Mouse (Mus musculus): ENCODE measurements around the gene Celsr2. TPM values are rescaled to one million over a fixed set of nuclear protein-coding genes. Genes with fewer than 3 reads are reported as not detected.

The Celsr2 gene
- polyA plus RNA-seq, 1 experiment from 2014 or later = 4.9 TPM

GRCm38 (mm10) chr3:108436380-108436714, 21.0 kb upstream of the Celsr2 start:
- Histone ChIP-seq H3K4me1 (ENCODE audit: control insufficient read depth, insufficient read depth, low read length) (no peaks in the 10 kb centered on the region), H3K9ac (ENCODE audit: low read length) (no peak overlapping the region), H3K27ac (replicated peaks; ENCODE audit: low read depth, low read length) (no peak overlapping the region), H3K36me3 (ENCODE audit: control insufficient read depth, insufficient read depth, low read length) (peaks cover 18% of the 10 kb centered on the region), H3K27me3 (ENCODE audit: control insufficient read depth, insufficient read depth, low read length) (no peaks in the 10 kb centered on the region), H3K9me3 (ENCODE audit: control insufficient read depth, low read length) (no peaks in the 10 kb centered on the region), H3K4me2 (ENCODE audit: low read depth, severe bottlenecking) (no peak overlapping the region), H3K4me3 (ENCODE audit: low read depth, low read length) (no peak overlapping the region)
- DNase-seq (ENCODE audit: low spot score) (no peak), ATAC-seq (ENCODE audit: insufficient number of reproducible peaks, low FRiP score, low TSS enrichment, low read depth) (no peak)
- WGBS = 90% methylated on average over 7 of the region's 7 CpGs

GRCm38 (mm10) chr3:108435701-108436379, 20.5 kb upstream of the Celsr2 start:
- H3K4me1 ChIP-seq (ENCODE audit: control insufficient read depth, insufficient read depth, low read length) = no peaks in the 10 kb centered on the region
- peaks cover 21% of the 10 kb centered on the region for H3K36me3 ChIP-seq (ENCODE audit: control insufficient read depth, insufficient read depth, low read length)
- ATAC-seq (ENCODE audit: insufficient number of reproducible peaks, low FRiP score, low TSS enrichment, low read depth) (no peak), DNase-seq (ENCODE audit: low spot score) (no peak)
- H3K27me3 ChIP-seq (ENCODE audit: control insufficient read depth, insufficient read depth, low read length) = no peaks in the 10 kb centered on the region
- WGBS = 94% methylated on average over 17 of the region's 17 CpGs
- H3K4me2 ChIP-seq (ENCODE audit: low read depth, severe bottlenecking) = no peak overlapping the region
- no peak overlapping the region for H3K9ac ChIP-seq (ENCODE audit: low read length)
- H3K9me3 ChIP-seq (ENCODE audit: control insufficient read depth, low read length) = no peaks in the 10 kb centered on the region
- H3K27ac ChIP-seq (replicated peaks; ENCODE audit: low read depth, low read length) = no peak overlapping the region
- H3K4me3 ChIP-seq (ENCODE audit: low read depth, low read length) = no peak overlapping the region

- Histone ChIP-seq H3K4me1 (ENCODE audit: control insufficient read depth, insufficient read depth, low read length) (no peaks in the 10 kb centered on the region), H3K4me2 (ENCODE audit: low read depth, severe bottlenecking) (no peak overlapping the region), H3K27ac (replicated peaks; ENCODE audit: low read depth, low read length) (no peak overlapping the region), H3K4me3 (ENCODE audit: low read depth, low read length) (no peak overlapping the region), H3K9ac (ENCODE audit: low read length) (no peak overlapping the region), H3K27me3 (ENCODE audit: control insufficient read depth, insufficient read depth, low read length) (no peaks in the 10 kb centered on the region), H3K36me3 (ENCODE audit: control insufficient read depth, insufficient read depth, low read length) (peaks cover 24% of the 10 kb centered on the region), H3K9me3 (ENCODE audit: control insufficient read depth, low read length) (no peaks in the 10 kb centered on the region)
- no peak for DNase-seq (ENCODE audit: low spot score)
- no peak for ATAC-seq (ENCODE audit: insufficient number of reproducible peaks, low FRiP score, low TSS enrichment, low read depth)
- WGBS = 52% methylated on average over 19 of the region's 19 CpGs
Observed at GRCm38 (mm10) chr3:108433881-108434495, 18.6 kb upstream of the Celsr2 start.

- no peaks in the 10 kb centered on the region for H3K27me3 ChIP-seq (ENCODE audit: control insufficient read depth, insufficient read depth, low read length)
- H3K9ac ChIP-seq (ENCODE audit: low read length) = no peak overlapping the region
- 58% methylated on average over 18 of the region's 18 CpGs for WGBS
- DNase-seq (ENCODE audit: low spot score) (no peak), ATAC-seq (ENCODE audit: insufficient number of reproducible peaks, low FRiP score, low TSS enrichment, low read depth) (no peak)
- H3K4me3 ChIP-seq (ENCODE audit: low read depth, low read length) = no peak overlapping the region
- H3K4me1 ChIP-seq (ENCODE audit: control insufficient read depth, insufficient read depth, low read length) = no peaks in the 10 kb centered on the region
- H3K4me2 ChIP-seq (ENCODE audit: low read depth, severe bottlenecking) = no peak overlapping the region
- no peaks in the 10 kb centered on the region for H3K9me3 ChIP-seq (ENCODE audit: control insufficient read depth, low read length)
- H3K36me3 ChIP-seq (ENCODE audit: control insufficient read depth, insufficient read depth, low read length) = peaks cover 30% of the 10 kb centered on the region
- H3K27ac ChIP-seq (replicated peaks; ENCODE audit: low read depth, low read length) = no peak overlapping the region
Observed at GRCm38 (mm10) chr3:108433188-108433880, 18.0 kb upstream of the Celsr2 start.

GRCm38 (mm10) chr3:108432542-108433187, 17.3 kb upstream of the Celsr2 start:
- no peak overlapping the region for H3K4me3 ChIP-seq (ENCODE audit: low read depth, low read length)
- WGBS = 92% methylated on average over 13 of the region's 13 CpGs
- no peaks in the 10 kb centered on the region for H3K4me1 ChIP-seq (ENCODE audit: control insufficient read depth, insufficient read depth, low read length)
- no peak overlapping the region for H3K4me2 ChIP-seq (ENCODE audit: low read depth, severe bottlenecking)
- no peaks in the 10 kb centered on the region for H3K9me3 ChIP-seq (ENCODE audit: control insufficient read depth, low read length)
- no peak overlapping the region for H3K9ac ChIP-seq (ENCODE audit: low read length)
- peaks cover 33% of the 10 kb centered on the region for H3K36me3 ChIP-seq (ENCODE audit: control insufficient read depth, insufficient read depth, low read length)
- no peak overlapping the region for H3K27ac ChIP-seq (replicated peaks; ENCODE audit: low read depth, low read length)
- DNase-seq (ENCODE audit: low spot score) (no peak), ATAC-seq (ENCODE audit: insufficient number of reproducible peaks, low FRiP score, low TSS enrichment, low read depth) (no peak)
- no peaks in the 10 kb centered on the region for H3K27me3 ChIP-seq (ENCODE audit: control insufficient read depth, insufficient read depth, low read length)

- no peak overlapping the region for H3K4me3 ChIP-seq (ENCODE audit: low read depth, low read length)
- no peaks in the 10 kb centered on the region for H3K27me3 ChIP-seq (ENCODE audit: control insufficient read depth, insufficient read depth, low read length)
- no peak for DNase-seq (ENCODE audit: low spot score)
- H3K9ac ChIP-seq (ENCODE audit: low read length) = no peak overlapping the region
- H3K4me1 ChIP-seq (ENCODE audit: control insufficient read depth, insufficient read depth, low read length) = peaks cover 7% of the 10 kb centered on the region
- H3K27ac ChIP-seq (replicated peaks; ENCODE audit: low read depth, low read length) = no peak overlapping the region
- no peak overlapping the region for H3K4me2 ChIP-seq (ENCODE audit: low read depth, severe bottlenecking)
- WGBS = 84% methylated on average over 6 of the region's 6 CpGs
- no peak for ATAC-seq (ENCODE audit: insufficient number of reproducible peaks, low FRiP score, low TSS enrichment, low read depth)
- H3K9me3 ChIP-seq (ENCODE audit: control insufficient read depth, low read length) = no peaks in the 10 kb centered on the region
- H3K36me3 ChIP-seq (ENCODE audit: control insufficient read depth, insufficient read depth, low read length) = peaks cover 21% of the 10 kb centered on the region
Observed at GRCm38 (mm10) chr3:108425624-108426018, 10.3 kb upstream of the Celsr2 start.

- Histone ChIP-seq H3K27ac (replicated peaks; ENCODE audit: low read depth, low read length) (no peak overlapping the region), H3K36me3 (ENCODE audit: control insufficient read depth, insufficient read depth, low read length) (peaks cover 21% of the 10 kb centered on the region), H3K27me3 (ENCODE audit: control insufficient read depth, insufficient read depth, low read length) (no peaks in the 10 kb centered on the region), H3K9ac (ENCODE audit: low read length) (no peak overlapping the region), H3K4me3 (ENCODE audit: low read depth, low read length) (no peak overlapping the region), H3K9me3 (ENCODE audit: control insufficient read depth, low read length) (no peaks in the 10 kb centered on the region), H3K4me1 (ENCODE audit: control insufficient read depth, insufficient read depth, low read length) (peaks cover 7% of the 10 kb centered on the region), H3K4me2 (ENCODE audit: low read depth, severe bottlenecking) (no peak overlapping the region)
- DNase-seq (ENCODE audit: low spot score) (no peak), ATAC-seq (ENCODE audit: insufficient number of reproducible peaks, low FRiP score, low TSS enrichment, low read depth) (no peak)
- WGBS = 86% methylated on average over 7 of the region's 7 CpGs
Observed at GRCm38 (mm10) chr3:108424944-108425623, 9.7 kb upstream of the Celsr2 start.
